Mouse (Mus musculus) heart, adult 11 months (tissue): ENCODE data around the gene Gprc6a.

ENCODE experiments used
- DNase-seq: peaks from one replicate; pipeline ENCODE4 v3.0.0; 2022

Gene Gprc6a

GRCm38 (mm10) chr10:51584919-51585318 is 46.3 kb downstream of the Gprc6a start:
- no peak for DNase-seq

- no peak for DNase-seq
These were observed 46.9 kb downstream of the Gprc6a start for GRCm38 (mm10) chr10:51584378-51584777.

DNA sequence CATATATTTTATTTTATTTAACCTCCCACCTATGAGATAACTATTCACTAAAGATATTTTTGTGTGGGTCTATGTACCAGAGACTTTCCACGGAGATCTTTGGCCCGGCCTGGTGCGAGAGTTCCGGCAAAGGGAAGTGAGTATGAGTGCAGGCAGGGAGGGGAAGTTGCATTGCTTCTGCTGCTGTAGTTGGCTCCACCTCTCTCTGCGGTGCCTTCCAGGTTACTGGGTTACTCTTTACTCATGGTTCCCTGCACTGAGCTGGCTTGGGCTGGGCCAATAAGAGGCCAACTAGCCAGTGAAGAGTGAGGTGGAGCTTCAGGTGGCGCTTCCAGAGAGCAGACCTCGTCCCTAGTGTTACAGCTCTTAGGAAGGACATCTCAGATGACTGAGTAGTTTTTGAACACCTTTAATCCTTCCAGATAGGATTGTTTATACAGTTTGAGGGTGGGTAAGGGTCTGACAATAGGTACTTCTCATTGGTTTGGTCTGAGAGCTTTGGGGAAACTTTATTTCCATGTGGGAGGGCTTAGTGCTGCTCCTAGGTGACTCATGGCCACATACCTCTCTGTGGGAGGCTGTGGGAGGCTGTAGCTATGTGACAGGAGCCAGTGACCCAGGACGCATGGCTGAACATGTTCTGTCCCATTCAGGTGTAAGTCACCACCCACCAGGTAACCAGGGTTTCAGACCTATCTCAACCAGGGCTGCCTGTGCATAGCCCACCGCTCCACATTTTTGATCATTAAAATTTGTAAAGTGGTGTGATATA is 59.9 kb downstream of the Gprc6a start:
- no peak for DNase-seq
